Mouse (Mus musculus) heart, embryonic 13.5 days (tissue): ENCODE measurements around the gene Rabgap1l. TPM values are rescaled to one million over a fixed set of nuclear protein-coding genes. Genes with fewer than 3 reads are reported as not detected.
A peak's percentile ranks its signal among the peaks of the same experiment; 100 is the strongest.

Experiments used
- ATAC-seq: fragments of 200-750 bp; cut with Nextera tagmentation; 2 replicates; pipeline ENCODE4 v1.8.0; 2017; ENCODE audit warnings: moderate TSS enrichment; ENCODE audit not compliant: insufficient number of reproducible peaks, low FRiP score, low TSS enrichment; ENCODE audit errors: extremely low read depth
- H3K27ac ChIP-seq: fragments of 300-500 bp; sonication (generic); replicated peaks from 2 replicates; pipeline ENCODE4 v1.5.1; 2015; ENCODE audit warnings: moderate library complexity, mild to moderate bottlenecking, inconsistent platforms
- H3K27me3 ChIP-seq: fragments of 300-500 bp; sonication (generic); replicated peaks from 2 replicates; pipeline ENCODE4 v1.6.1; 2015; ENCODE audit warnings: mild to moderate bottlenecking, inconsistent platforms
- H3K36me3 ChIP-seq: fragments of 300-500 bp; sonication (generic); 2 replicates; pipeline ENCODE4 v1.6.1; 2015; ENCODE audit warnings: mild to moderate bottlenecking, inconsistent platforms
- H3K4me1 ChIP-seq: fragments of 300-500 bp; sonication (generic); 2 replicates; pipeline ENCODE4 v1.6.1; 2015; ENCODE audit warnings: inconsistent platforms
- H3K4me2 ChIP-seq: fragments of 300-500 bp; sonication (generic); 2 replicates; pipeline ENCODE4 v1.6.1; 2015; ENCODE audit warnings: inconsistent platforms, mild to moderate bottlenecking, moderate library complexity
- H3K4me3 ChIP-seq: fragments of 300-500 bp; sonication (generic); 2 replicates; pipeline ENCODE4 v1.5.1; 2015; ENCODE audit warnings: moderate library complexity, mild to moderate bottlenecking, inconsistent platforms
- H3K9ac ChIP-seq: fragments of 300-500 bp; sonication (generic); 2 replicates; pipeline ENCODE4 v1.6.1; 2015; ENCODE audit warnings: inconsistent platforms, mild to moderate bottlenecking, moderate library complexity
- H3K9me3 ChIP-seq: fragments of 300-500 bp; sonication (generic); 2 replicates; pipeline ENCODE4 v1.6.1; 2016; ENCODE audit warnings: inconsistent platforms
- WGBS: fragments of 180-500 bp; shearing (Covaris S2); methylation state at CpG from one replicate; pipeline ENCODE4 v1.1.7; 2015; ENCODE audit warnings: mixed read lengths; 5-methylcytosine and 5-hydroxymethylcytosine counted together
- polyA plus RNA-seq: library from polyadenylated mRNA; unstranded; fragments of >200 nt; fragmentation: Nextera tagmentation; extraction: Ambion mirVana; gene quantifications from 2 replicates; pipeline ENCODE4 v1.2.1, GENCODE M21; 2015

Rabgap1l gene
- polyA plus RNA-seq, 1 experiment from 2014 or later, result 63.6 TPM

GRCm38 (mm10) chr1:160249786-160250185 lies 543.2 kb downstream of the Rabgap1l start:
- ATAC-seq, result no peak
- Histone ChIP-seq H3K4me2 (no peak overlapping the region), H3K4me1 (peaks cover 38% of the 10 kb centered on the region), H3K9me3 (0 out of 2 replicates have a peak, but pooled peaks cover 2% of the 10 kb centered on the region), H3K27ac (0 out of 2 replicates have a peak overlapping the region, but pooled peaks have one; percentile 43), H3K36me3 (no peaks in the 10 kb centered on the region; the same call in 1 of the 2 replicates), H3K27me3 (no peaks in the 10 kb centered on the region), H3K9ac (no peak overlapping the region), H3K4me3 (no peak overlapping the region)
- WGBS, result 60% methylated on average over 3 of the region's 3 CpGs

- Histone ChIP-seq H3K9ac (no peak overlapping the region), H3K9me3 (no peaks in the 10 kb centered on the region), H3K27ac (no peak overlapping the region), H3K27me3 (no peaks in the 10 kb centered on the region), H3K36me3 (no peaks in the 10 kb centered on the region), H3K4me1 (peaks cover 38% of the 10 kb centered on the region), H3K4me3 (no peak overlapping the region), H3K4me2 (no peak overlapping the region)
- 71% methylated on average over 9 of the region's 9 CpGs for WGBS
- no peak for ATAC-seq
Observed at GRCm38 (mm10) chr1:160247473-160247872, 545.5 kb downstream of the Rabgap1l start.

- Histone ChIP-seq H3K4me1 (peaks cover 38% of the 10 kb centered on the region), H3K4me3 (no peak overlapping the region), H3K9ac (no peak overlapping the region), H3K27me3 (no peaks in the 10 kb centered on the region), H3K27ac (no peak overlapping the region), H3K4me2 (no peak overlapping the region), H3K9me3 (no peaks in the 10 kb centered on the region), H3K36me3 (no peaks in the 10 kb centered on the region)
- no peak for ATAC-seq
- 39% methylated on average over 4 of the region's 4 CpGs for WGBS
Observed at GRCm38 (mm10) chr1:160246844-160247243, 546.2 kb downstream of the Rabgap1l start.

GRCm38 (mm10) chr1:160245954-160246353 lies 547.1 kb downstream of the Rabgap1l start:
- WGBS, result 76% methylated on average over 2 of the region's 2 CpGs

GRCm38 (mm10) chr1:160244689-160245088 lies 548.3 kb downstream of the Rabgap1l start:
- Histone ChIP-seq H3K9me3 (no peaks in the 10 kb centered on the region), H3K27ac (no peak overlapping the region), H3K36me3 (peaks cover 14% of the 10 kb centered on the region), H3K27me3 (no peaks in the 10 kb centered on the region), H3K9ac (no peak overlapping the region), H3K4me1 (peaks cover 18% of the 10 kb centered on the region), H3K4me2 (no peak overlapping the region), H3K4me3 (no peak overlapping the region)
- 84% methylated on average over 5 of the region's 5 CpGs for WGBS
- ATAC-seq, result no peak

More at GRCm38 (mm10) chr1:160245954-160246353, 547.1 kb downstream of the Rabgap1l start:
- ATAC-seq, result no peak
- Histone ChIP-seq H3K27ac (no peak overlapping the region), H3K36me3 (peaks cover 4% of the 10 kb centered on the region), H3K4me2 (no peak overlapping the region), H3K27me3 (no peaks in the 10 kb centered on the region), H3K9me3 (no peaks in the 10 kb centered on the region), H3K4me3 (no peak overlapping the region), H3K9ac (no peak overlapping the region), H3K4me1 (peaks cover 31% of the 10 kb centered on the region)

GRCm38 (mm10) chr1:160240091-160240490 lies 552.9 kb downstream of the Rabgap1l start:
- Histone ChIP-seq H3K4me3 (no peak overlapping the region), H3K9ac (no peak overlapping the region), H3K36me3 (peaks cover 28% of the 10 kb centered on the region), H3K4me1 (no peaks in the 10 kb centered on the region), H3K4me2 (no peak overlapping the region), H3K9me3 (no peaks in the 10 kb centered on the region), H3K27ac (no peak overlapping the region), H3K27me3 (no peaks in the 10 kb centered on the region)
- no peak for ATAC-seq
- 89% methylated on average over 2 of the region's 2 CpGs for WGBS

GRCm38 (mm10) chr1:160238852-160239443 lies 554.1 kb downstream of the Rabgap1l start:
- H3K9ac ChIP-seq, result no peak overlapping the region
- H3K4me3 ChIP-seq, result no peak overlapping the region
- H3K4me1 ChIP-seq, result 0 out of 2 replicates have a peak, but pooled peaks cover 4% of the 10 kb centered on the region
- no peak overlapping the region for H3K4me2 ChIP-seq
- H3K27me3 ChIP-seq, result no peaks in the 10 kb centered on the region
- no peak overlapping the region for H3K27ac ChIP-seq
- ATAC-seq, result no peak
- peaks cover 28% of the 10 kb centered on the region for H3K36me3 ChIP-seq
- no peaks in the 10 kb centered on the region for H3K9me3 ChIP-seq
- 86% methylated on average over 1 of the region's 1 CpGs for WGBS

- H3K4me1 ChIP-seq, result 0 out of 2 replicates have a peak, but pooled peaks cover 8% of the 10 kb centered on the region
- H3K27ac ChIP-seq, result no peak overlapping the region
- peaks cover 28% of the 10 kb centered on the region for H3K36me3 ChIP-seq
- WGBS, result 89% methylated on average over 2 of the region's 2 CpGs
- no peak for ATAC-seq
- no peak overlapping the region for H3K4me2 ChIP-seq
- no peak overlapping the region for H3K4me3 ChIP-seq
- H3K27me3 ChIP-seq, result no peaks in the 10 kb centered on the region
- H3K9ac ChIP-seq, result no peak overlapping the region
- no peaks in the 10 kb centered on the region for H3K9me3 ChIP-seq
Observed at GRCm38 (mm10) chr1:160237981-160238380, 555.0 kb downstream of the Rabgap1l start.

GRCm38 (mm10) chr1:160233921-160234320 lies 559.1 kb downstream of the Rabgap1l start:
- peaks cover 11% of the 10 kb centered on the region; the same call in 1 of the 2 replicates for H3K36me3 ChIP-seq
- no peak overlapping the region for H3K9ac ChIP-seq
- H3K27me3 ChIP-seq, result no peaks in the 10 kb centered on the region
- no peak overlapping the region for H3K4me3 ChIP-seq
- peak overlapping the region; percentile 39 for H3K27ac ChIP-seq
- no peak overlapping the region for H3K4me2 ChIP-seq
- ATAC-seq, result no peak
- H3K9me3 ChIP-seq, result no peaks in the 10 kb centered on the region
- H3K4me1 ChIP-seq, result 0 out of 2 replicates have a peak, but pooled peaks cover 8% of the 10 kb centered on the region

- H3K36me3 ChIP-seq, result 0 out of 2 replicates have a peak, but pooled peaks cover 2% of the 10 kb centered on the region
- no peaks in the 10 kb centered on the region for H3K27me3 ChIP-seq
- H3K9ac ChIP-seq, result no peak overlapping the region
- H3K27ac ChIP-seq, result no peak overlapping the region
- WGBS, result 92% methylated on average over 3 of the region's 3 CpGs
- no peak overlapping the region for H3K4me3 ChIP-seq
- no peak for ATAC-seq
- H3K9me3 ChIP-seq, result no peaks in the 10 kb centered on the region
- H3K4me2 ChIP-seq, result no peak overlapping the region
- 0 out of 2 replicates have a peak, but pooled peaks cover 8% of the 10 kb centered on the region for H3K4me1 ChIP-seq
Observed at GRCm38 (mm10) chr1:160232113-160232512, 560.9 kb downstream of the Rabgap1l start.

- 42% methylated on average over 4 of the region's 4 CpGs for WGBS
- no peaks in the 10 kb centered on the region for H3K9me3 ChIP-seq
Observed at GRCm38 (mm10) chr1:160231013-160231412, 562.0 kb downstream of the Rabgap1l start.

GRCm38 (mm10) chr1:160227850-160228249 lies 565.2 kb downstream of the Rabgap1l start:
- peaks cover 16% of the 10 kb centered on the region; the same call in 1 of the 2 replicates for H3K36me3 ChIP-seq
- H3K9me3 ChIP-seq, result no peaks in the 10 kb centered on the region
- no peak overlapping the region for H3K4me3 ChIP-seq
- no peak for ATAC-seq
- H3K4me1 ChIP-seq, result no peaks in the 10 kb centered on the region
- H3K27me3 ChIP-seq, result no peaks in the 10 kb centered on the region
- no peak overlapping the region for H3K9ac ChIP-seq
- H3K27ac ChIP-seq, result no peak overlapping the region
- no peak overlapping the region for H3K4me2 ChIP-seq

More at GRCm38 (mm10) chr1:160231013-160231412, 562.0 kb downstream of the Rabgap1l start:
- no peak overlapping the region for H3K4me2 ChIP-seq
- H3K4me1 ChIP-seq, result 0 out of 2 replicates have a peak, but pooled peaks cover 8% of the 10 kb centered on the region
- ATAC-seq, result no peak
- no peaks in the 10 kb centered on the region for H3K36me3 ChIP-seq
- H3K27ac ChIP-seq, result no peak overlapping the region
- no peaks in the 10 kb centered on the region for H3K27me3 ChIP-seq
- H3K4me3 ChIP-seq, result no peak overlapping the region
- no peak overlapping the region for H3K9ac ChIP-seq
